Mouse (Mus musculus) urinary bladder, postnatal 14 days (tissue): ENCODE measurements at regions not wholly inside any gene's neighbourhood (a gene's known extent, or its start where the extent isn't known, plus 50 kb on each side); places are given as distances from the start of the nearest gene placed in this dataset.
A peak's percentile ranks its signal among the peaks of the same experiment; 100 is the strongest.

ENCODE experiments used
- DNase-seq: peaks from one replicate; pipeline ENCODE4 v3.0.0; 2021; ENCODE audit warnings: low spot score

DNA sequence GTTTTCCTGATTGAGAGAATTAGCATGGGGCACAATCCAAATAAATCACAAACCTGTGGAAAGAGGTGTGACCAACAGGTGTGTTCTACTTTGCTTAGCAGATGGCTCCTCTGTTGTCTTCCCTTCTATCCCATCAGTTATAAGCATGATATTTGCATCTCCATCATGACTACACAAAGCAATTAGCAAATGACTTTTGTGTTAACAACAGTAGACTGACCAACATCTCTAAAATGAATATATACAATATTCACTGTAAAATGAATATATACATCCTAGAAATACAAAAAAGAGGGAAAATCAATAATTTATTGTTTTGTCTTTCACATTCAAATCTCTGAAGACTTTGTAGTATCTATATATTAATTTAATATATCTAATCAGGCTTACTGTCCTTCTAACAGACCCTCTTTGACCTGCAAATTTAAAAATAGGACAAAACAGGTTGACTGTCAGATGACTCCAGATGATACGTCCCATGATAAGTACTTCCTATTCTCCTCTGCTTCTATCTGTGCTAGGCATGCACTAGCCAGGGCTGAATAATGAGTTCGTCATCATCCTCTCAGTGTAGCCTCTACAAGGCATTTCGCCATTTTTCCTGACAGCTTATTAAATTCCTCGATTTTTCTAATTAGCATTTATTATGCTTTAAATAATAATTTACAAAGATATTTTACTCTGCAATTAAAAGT is 519.5 kb upstream of the Cited2 start:
- DNase-seq, result no peak

DNA sequence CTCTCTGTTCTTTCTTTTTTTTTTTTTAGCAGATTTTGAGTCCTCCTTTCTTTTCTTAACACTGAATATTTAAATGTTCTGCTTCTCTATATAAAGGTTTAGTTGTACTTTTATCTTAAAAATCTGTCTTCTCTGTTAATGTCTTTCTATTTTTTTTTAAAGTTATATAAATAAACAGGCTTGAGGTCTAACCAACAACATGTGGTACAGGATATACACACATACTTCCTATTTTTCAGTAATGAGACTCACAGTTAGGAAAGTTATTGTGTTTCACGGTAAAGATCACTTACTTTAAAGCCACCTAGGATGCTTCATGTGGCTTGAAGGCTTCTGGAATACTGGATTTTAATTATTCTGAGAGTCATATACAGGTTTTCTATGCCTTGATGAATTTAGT is 518.9 kb upstream of the Cited2 start:
- DNase-seq, result no peak

DNA sequence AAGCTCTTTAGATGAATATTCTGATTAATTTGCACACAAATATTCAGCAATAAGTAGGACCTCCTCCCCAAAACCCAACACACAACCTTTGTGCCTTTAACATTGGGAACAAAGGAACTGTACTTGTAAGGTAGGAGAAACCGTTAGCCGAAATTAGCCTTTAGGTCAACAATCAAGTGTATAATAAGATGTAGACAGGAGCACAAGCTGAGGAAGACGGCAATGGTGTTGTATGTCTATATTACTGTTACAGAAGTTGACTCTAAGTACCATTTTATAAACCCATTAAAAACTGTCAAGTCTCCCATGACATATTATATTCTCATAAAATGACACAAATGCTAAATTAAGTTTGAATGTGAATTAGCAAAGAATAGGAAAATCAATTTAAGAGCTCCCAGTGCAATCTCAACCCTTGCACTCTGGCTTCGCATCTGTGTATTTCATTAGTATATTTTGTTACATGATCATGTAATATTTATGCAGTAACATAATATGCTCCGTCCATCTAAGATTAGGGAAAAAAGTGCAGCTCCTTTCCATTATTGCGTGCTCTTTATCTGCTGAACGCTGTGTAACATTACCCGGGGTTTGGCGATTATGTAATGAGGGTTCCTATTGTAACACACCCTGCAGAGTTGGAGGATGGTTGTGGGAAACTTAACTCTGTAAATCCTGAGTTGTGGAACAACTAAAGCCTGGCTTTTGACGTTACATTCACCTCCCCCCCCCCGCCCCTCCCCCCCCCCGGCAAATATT is 510.3 kb upstream of the Cited2 start:
- no peak for DNase-seq

DNA sequence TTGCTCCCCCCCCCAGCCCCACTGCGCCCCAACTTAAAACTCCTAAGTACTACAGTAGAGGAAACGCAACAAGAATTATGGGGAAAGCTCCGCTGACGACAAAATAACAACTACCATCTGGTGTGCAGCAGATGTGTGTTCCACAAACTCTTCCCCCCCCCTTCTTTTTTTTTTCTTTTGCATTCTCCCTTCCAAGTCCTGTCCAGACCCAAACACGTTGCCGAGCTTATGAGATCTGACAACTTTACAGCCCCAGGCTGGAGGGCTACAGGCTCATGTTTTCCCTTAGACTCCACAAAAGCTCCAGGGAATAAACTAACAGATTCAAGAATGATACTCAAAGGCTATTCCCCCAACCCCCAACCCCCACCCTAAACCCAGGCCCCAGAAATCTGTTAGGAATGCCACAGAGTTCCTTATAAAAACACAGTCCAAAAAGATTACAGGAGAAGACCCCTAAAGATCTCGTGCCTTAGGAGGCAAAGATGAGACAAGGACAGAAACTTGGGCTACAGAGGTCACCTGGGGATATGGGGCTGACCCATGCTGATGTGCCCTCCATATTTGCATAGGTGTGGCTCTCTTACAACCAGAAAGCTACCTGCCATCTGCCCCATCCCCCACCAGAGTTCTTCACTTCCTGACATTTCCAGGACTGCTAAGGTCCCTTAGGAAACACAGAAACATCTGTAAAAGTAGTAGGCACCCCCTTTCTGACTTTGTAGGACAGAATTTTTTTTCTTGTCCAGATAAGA is 509.5 kb upstream of the Cited2 start:
- DNase-seq, result no peak

DNA sequence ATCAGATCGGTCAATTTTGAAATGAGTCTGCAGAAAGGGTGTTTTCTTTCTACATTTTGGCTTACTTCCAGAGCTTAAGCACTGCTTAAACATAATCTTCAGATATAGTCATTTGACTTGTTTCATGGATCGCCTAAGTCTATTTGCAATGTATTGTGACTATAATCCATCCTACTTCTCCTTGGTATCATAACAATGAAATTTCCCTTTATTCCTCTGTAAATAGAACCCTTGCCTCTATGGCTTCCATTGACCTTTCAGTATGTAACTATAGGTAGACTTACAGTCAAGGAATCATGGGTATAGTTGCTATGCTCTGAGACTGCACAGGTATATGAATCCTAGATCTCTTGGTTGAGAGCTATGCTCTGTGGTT is 509.0 kb upstream of the Cited2 start:
- DNase-seq, result no peak

DNA sequence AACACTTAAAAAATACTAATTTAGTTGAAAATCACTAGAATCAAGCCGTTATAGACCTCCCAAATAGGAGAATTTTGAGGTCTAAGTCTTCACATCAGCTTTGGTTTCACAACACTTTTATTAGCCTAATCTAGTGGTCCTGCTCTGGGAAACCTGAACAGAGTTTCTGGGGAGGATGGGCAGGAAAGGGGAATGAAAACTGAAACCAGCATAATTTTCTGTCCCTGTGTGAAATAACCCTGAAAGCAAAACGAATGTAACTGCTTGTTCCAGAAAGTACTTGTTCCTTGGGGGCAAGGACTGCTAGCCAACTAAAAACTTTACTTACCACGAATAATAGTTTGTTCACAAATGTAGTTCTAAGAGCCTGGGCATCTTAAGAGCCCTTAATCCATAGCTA is 508.0 kb upstream of the Cited2 start:
- no peak for DNase-seq

- no peak for DNase-seq
Measured at GRCm38 (mm10) chr10:17221495-17221894, 501.5 kb upstream of the Cited2 start.

DNA sequence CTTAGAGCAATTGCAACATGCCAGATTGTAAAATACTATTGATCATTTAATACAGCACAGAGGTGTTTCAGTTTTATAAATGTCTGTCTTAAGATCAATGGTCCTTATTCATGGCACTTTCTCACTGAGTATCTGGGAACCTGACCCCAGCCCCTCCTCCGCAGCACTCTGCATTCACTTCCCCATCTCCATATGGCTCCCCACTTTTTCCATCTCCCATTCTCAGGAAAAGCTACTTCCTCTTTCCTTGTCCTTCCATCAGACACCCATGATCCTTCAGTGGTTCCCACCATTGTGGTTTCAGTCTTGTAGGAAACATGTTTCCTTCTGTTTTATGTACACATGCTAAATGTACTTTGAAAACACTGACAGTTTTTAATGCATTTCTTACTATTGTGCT is 497.3 kb upstream of the Cited2 start:
- no peak for DNase-seq

- DNase-seq, result no peak
Measured at GRCm38 (mm10) chr10:17230040-17230818, 492.8 kb upstream of the Cited2 start.

- no peak for DNase-seq
Measured at GRCm38 (mm10) chr10:17235955-17236650, 486.9 kb upstream of the Cited2 start.

- no peak for DNase-seq
Measured at GRCm38 (mm10) chr10:17236761-17237160, 486.3 kb upstream of the Cited2 start.

DNA sequence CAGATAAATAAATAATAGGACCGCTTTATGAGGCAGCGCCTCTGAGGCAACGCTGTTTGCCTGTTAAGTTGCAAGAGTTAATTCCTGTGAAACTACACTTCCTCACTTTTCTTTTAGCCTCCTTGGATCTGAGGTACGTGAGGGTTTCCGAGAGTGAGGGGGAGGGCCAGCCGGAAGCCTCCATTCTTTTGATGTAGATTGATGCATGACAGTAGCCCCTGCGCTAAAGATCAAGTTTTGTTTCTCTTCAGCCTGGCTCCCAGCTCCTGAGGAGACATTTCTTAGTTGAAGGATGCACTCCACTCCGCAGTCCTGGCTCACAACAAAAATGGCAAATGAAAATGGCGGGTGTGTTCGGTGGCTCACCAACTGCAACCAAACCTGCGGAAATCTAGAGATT is 485.6 kb upstream of the Cited2 start:
- no peak for DNase-seq

DNA sequence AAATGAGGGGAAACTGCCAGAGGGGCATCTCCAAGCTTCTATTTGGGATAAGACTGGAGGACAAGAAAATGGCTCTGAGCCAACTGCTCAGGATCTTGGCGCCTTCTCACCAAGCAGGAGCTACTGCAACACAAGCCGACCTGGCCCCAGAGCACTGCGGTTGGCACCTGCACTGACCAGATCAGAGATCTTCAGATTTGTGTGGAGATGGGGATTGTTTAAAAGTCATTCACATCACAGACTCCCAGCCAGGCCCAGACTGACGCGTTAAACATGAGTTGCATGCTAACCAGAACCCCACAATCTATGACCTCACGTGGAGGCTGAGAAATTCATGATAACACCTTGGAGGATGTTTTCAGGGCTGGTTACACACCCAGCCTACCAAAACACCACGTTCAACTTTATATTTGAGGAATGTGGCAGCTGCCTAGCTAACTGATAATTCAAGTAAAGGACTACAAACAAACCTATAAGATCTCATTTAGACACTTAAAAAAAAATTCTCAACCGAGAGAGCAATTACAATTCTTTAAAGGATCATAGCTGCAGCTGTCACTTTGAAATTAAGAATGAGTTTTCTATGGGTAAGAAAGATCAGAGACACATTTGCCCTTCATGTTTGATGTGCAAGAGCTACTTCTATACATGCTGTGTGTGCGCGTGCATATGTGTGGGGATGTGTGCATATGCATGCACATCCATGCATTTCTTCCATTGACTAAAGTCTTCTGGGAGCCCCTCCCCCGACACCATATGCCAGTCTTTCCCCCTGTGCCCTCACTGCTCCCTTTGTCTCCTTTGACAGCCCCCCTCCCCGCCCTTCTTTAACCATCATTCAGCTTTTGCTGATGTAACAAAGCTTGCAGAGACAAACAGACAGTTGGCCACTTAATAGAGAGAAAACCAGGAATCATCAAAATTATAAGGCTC is 484.8 kb upstream of the Cited2 start:
- DNase-seq, result no peak

- no peak for DNase-seq
Measured at GRCm38 (mm10) chr10:17248270-17248669, 474.7 kb upstream of the Cited2 start.

DNA sequence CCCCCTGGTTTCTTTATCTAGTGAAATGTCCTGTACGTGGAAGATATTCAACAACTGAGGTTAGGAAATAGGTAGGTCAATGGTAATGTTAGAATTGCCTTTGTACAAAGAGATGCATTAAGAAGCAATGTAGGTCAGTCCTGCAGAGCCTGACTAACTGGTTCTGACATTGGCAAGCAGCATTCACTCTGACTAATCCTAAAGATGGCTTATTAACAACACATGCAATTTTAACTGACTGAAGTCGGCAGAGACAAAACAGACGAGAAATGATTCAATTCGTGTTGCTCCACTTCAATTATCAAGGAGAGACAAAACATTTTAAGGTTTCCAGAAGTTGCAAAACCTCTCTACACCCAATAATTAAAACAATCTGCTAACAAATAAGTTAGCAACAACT is 470.0 kb upstream of the Cited2 start:
- peak; percentile 77 for DNase-seq

DNA sequence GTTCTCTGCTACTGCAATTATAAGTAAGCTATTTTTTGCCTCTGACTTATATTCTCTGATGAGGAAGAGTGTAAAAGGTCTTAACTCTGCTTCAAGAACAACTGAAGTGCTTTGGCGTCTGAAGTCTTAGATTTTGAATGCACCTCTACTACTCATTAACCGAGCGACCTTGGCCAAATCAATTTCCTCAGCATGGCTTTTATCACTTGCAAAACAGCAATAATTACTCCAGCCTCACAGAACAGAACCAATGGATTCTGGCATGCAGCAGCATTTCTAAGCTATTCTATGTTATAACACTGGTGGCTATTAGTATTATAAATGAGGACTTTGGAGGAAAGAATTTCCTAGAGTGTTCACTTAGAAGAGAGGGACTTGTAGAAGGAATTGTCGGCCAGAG is 462.9 kb upstream of the Cited2 start:
- DNase-seq, result no peak

DNA sequence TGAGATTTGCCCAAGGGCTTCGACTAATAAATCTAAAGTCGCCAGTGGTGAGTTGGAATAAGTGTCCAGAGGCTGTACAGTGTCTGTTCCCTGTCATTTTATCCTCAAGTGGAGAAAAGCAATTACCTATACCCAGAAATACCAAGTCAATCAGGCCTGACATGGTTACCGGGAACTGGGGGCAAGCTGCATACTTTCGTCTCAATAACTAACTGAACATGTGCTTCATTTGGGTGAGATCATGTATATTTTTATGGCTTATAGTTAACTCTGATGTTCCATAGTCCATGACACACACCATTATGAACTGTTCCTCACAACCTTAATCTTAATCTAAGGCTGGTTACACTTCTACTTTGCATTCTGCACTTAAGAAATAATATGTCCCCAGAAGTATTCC is 462.4 kb upstream of the Cited2 start:
- DNase-seq, result no peak

DNA sequence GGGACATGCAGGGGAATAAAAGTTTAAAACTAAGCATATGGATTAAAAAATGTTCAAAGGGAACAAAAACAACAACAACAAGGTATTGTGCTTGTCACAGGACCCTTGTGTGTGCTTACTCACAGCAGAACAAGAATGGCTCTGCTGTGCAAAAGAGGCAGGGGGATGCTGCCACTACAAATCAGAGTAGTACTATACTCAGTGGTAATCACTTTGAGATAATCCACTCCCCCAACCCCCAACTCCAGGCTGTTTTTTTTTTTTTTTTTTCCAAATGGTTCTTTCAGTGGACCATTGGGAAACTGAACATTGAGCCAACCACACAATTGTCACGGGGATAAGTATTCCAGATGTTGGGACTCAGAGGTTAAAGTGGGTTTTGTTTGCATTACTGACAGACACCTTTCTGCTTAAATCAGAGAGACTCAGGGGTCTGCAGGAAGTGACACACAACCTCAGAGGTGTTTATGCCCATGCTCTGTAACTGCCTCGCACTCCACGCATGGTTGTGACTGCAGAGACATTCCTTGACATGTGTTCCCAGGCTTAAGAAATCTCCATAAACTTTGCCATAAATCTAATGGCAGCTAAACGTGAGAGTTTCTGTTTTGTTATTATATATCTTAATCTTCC is 461.7 kb upstream of the Cited2 start:
- no peak for DNase-seq

- no peak for DNase-seq
Measured at GRCm38 (mm10) chr10:17261825-17262205, 461.2 kb upstream of the Cited2 start.

DNA sequence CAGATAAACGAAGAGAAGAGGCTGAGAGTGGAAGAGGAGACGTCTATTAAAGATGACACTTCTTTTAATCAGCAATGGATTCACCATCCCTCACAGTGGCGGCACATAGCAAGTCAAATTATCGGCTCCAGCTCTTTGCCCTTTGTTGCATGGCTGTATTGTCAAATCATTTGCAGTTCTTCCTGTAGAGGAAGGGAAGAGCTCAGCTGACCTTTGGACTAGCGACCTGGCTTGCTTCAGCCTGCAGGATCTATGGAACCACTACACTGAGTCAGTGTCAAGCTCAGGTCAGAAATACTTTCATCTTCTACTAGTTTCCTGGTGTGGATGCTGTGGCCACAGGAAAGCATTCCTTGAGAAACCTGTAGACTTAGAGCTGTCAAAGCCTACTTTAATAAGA is 450.4 kb upstream of the Cited2 start:
- DNase-seq, result no peak
